Comparison of ENCODE assay signal across 17 mouse cellular contexts in genomic region chr13:111748301-111749062, GRCm38 (mm10).
A peak's percentile ranks its signal among the peaks of the same experiment; 100 is the strongest.
DNase-seq lines count a peak whose midpoint lies in the region; ATAC-seq and TF ChIP-seq lines count a peak whose summit lies in the region.
"Had no signal": no experiment of that assay in that cellular context is flagged by ENCODE, and none has a peak within 500 bp of the region (broad histone marks: within the 10 kb centered on the region; RNA-seq: fewer than 3 reads in every experiment).

No protein-coding gene starts in this region.

- peaks cover 3% of the 10 kb centered on the region for H3K9me3 ChIP-seq in G1E (replicated peaks)
- no peaks in the 10 kb centered on the region for H3K9me3 ChIP-seq in midbrain, embryonic 11.5 days (ENCODE audit: control insufficient read depth, low read length)
- no peaks in the 10 kb centered on the region for H3K9me3 ChIP-seq in forebrain, embryonic 12.5 days
- H3K9me3 ChIP-seq: forebrain, embryonic 13.5 days; heart, embryonic 10.5 days; hindbrain, embryonic 13.5 days; intestine, embryonic 15.5 days had no signal

- no peak for TF ChIP-seq POLR2A in olfactory bulb, adult 2 months (IDR thresholded peaks at IDR 0.05; ENCODE audit: insufficient read depth, low read depth, low read length)

- 0 out of 2 replicates have a peak overlapping the region, but pooled peaks have one; percentile 15 for H3K27ac ChIP-seq in olfactory bulb, adult 2 months (ENCODE audit: insufficient read depth, low read depth, low read length)
- no peak overlapping the region for H3K27ac ChIP-seq in midbrain, embryonic 11.5 days (ENCODE audit: low read depth, low read length)
- no peak overlapping the region for H3K27ac ChIP-seq in forebrain, embryonic 12.5 days
- H3K27ac ChIP-seq: forebrain, embryonic 13.5 days; heart, embryonic 10.5 days; hindbrain, embryonic 13.5 days; intestine, embryonic 15.5 days had no signal

- no peaks in the 10 kb centered on the region for H3K27me3 ChIP-seq in G1E (ENCODE audit: insufficient read depth, low read length)
- H3K27me3 ChIP-seq in midbrain, embryonic 11.5 days (ENCODE audit: control insufficient read depth, insufficient read depth, low read length), result no peaks in the 10 kb centered on the region
- H3K27me3 ChIP-seq in forebrain, embryonic 12.5 days, result no peaks in the 10 kb centered on the region
- H3K27me3 ChIP-seq: forebrain, embryonic 13.5 days; hindbrain, embryonic 13.5 days; intestine, embryonic 15.5 days had no signal

- WGBS in olfactory bulb, adult 2 months, result 84% methylated on average over 28 of the region's 28 CpGs
- WGBS in midbrain, embryonic 11.5 days, result 96% methylated on average over 28 of the region's 28 CpGs
- WGBS in forebrain, embryonic 12.5 days, result 94% methylated on average over 28 of the region's 28 CpGs

- peak overlapping the region; percentile 1; the same call in 1 of the 2 replicates for H3K4me3 ChIP-seq in G1E (ENCODE audit: low read depth, low read length)
- H3K4me3 ChIP-seq in olfactory bulb, adult 2 months (ENCODE audit: insufficient read depth, low read depth, low read length), result no peak overlapping the region
- no peak overlapping the region for H3K4me3 ChIP-seq in midbrain, embryonic 11.5 days (ENCODE audit: low read depth, low read length)
- H3K4me3 ChIP-seq in forebrain, embryonic 12.5 days (replicated peaks), result no peak overlapping the region
- H3K4me3 ChIP-seq: forebrain, embryonic 13.5 days; heart, embryonic 10.5 days; hindbrain, embryonic 13.5 days; intestine, embryonic 15.5 days had no signal

- peaks cover 55% of the 10 kb centered on the region for H3K36me3 ChIP-seq in G1E (replicated peaks)
- H3K36me3 ChIP-seq in midbrain, embryonic 11.5 days (ENCODE audit: control insufficient read depth, insufficient read depth, low read length), result peaks cover 8% of the 10 kb centered on the region; the same call in 1 of the 2 replicates
- peaks cover 44% of the 10 kb centered on the region for H3K36me3 ChIP-seq in forebrain, embryonic 12.5 days (replicated peaks)

- H3K4me1 ChIP-seq in G1E (ENCODE audit: insufficient read depth, low read depth, low read length), result peaks cover 47% of the 10 kb centered on the region
- H3K4me1 ChIP-seq in olfactory bulb, adult 2 months (ENCODE audit: control insufficient read depth, insufficient read depth, low read length), result no peaks in the 10 kb centered on the region
- no peaks in the 10 kb centered on the region for H3K4me1 ChIP-seq in midbrain, embryonic 11.5 days (ENCODE audit: control insufficient read depth, insufficient read depth, low read length)
- H3K4me1 ChIP-seq in forebrain, embryonic 12.5 days, result no peaks in the 10 kb centered on the region
- H3K4me1 ChIP-seq: forebrain, embryonic 13.5 days; heart, embryonic 10.5 days; hindbrain, embryonic 13.5 days; intestine, embryonic 15.5 days had no signal

- TF ChIP-seq CTCF in G1E (IDR thresholded peaks at IDR 0.05; ENCODE audit: low read depth, low read length), result no peak
- no peak for TF ChIP-seq CTCF in olfactory bulb, adult 2 months (IDR thresholded peaks at IDR 0.05; ENCODE audit: insufficient read depth, low read depth, low read length)

- ATAC-seq in G1E (ENCODE audit: extremely low read depth, insufficient number of reproducible peaks, low FRiP score, poor library complexity, severe bottlenecking), result no peak
- ATAC-seq in midbrain, embryonic 11.5 days (ENCODE audit: low FRiP score), result no peak
- ATAC-seq in forebrain, embryonic 12.5 days (ENCODE audit: low FRiP score), result no peak
- ATAC-seq: forebrain, embryonic 13.5 days; intestine, embryonic 15.5 days had no signal

- peak; percentile 86 for DNase-seq in heart, adult 11 months
- no peak for DNase-seq in heart, postnatal 25 days (ENCODE audit: low spot score)
- DNase-seq in G1E (ENCODE audit: low spot score), result no peak
- no peak for DNase-seq in adrenal gland, postnatal 36 days
- DNase-seq in midbrain, embryonic 11.5 days (ENCODE audit: low spot score, missing footprints), result no peak
- DNase-seq: adrenal gland, postnatal 10 days; cerebellum, adult 2 months; gastrocnemius, postnatal 36 days; heart, adult 18-20 months; heart, postnatal 10 days; kidney, adult 18-20 months had no signal

- intact Hi-C loops in heart, postnatal 25 days (cut with DNase I), result no loop called here

- H3K4me2 ChIP-seq in midbrain, embryonic 11.5 days, result no peak overlapping the region
- no peak overlapping the region for H3K4me2 ChIP-seq in forebrain, embryonic 12.5 days
- H3K4me2 ChIP-seq: forebrain, embryonic 13.5 days; hindbrain, embryonic 13.5 days; intestine, embryonic 15.5 days had no signal

- no peak overlapping the region for H3K9ac ChIP-seq in midbrain, embryonic 11.5 days (ENCODE audit: low read length)
- no peak overlapping the region for H3K9ac ChIP-seq in forebrain, embryonic 12.5 days
- H3K9ac ChIP-seq: forebrain, embryonic 13.5 days; hindbrain, embryonic 13.5 days; intestine, embryonic 15.5 days had no signal
